Mouse (Mus musculus) lung, postnatal 0 days (tissue): ENCODE measurements around the gene Ifitm3. TPM values are rescaled to one million over a fixed set of nuclear protein-coding genes. Genes with fewer than 3 reads are reported as not detected.
"Not testable (repeated sequence)": the region's sequence is repeated elsewhere in the genome, so short reads cannot be mapped to it uniquely, and the experiment has no call there.

Experiments used
- ATAC-seq: fragments of 200-750 bp; cut with Nextera tagmentation; 2 replicates; pipeline ENCODE4 v1.8.0; 2017; ENCODE audit warnings: moderate library complexity
- DNase-seq: peaks from one replicate; pipeline ENCODE4 v3.0.0-alpha.2; 2016; ENCODE audit warnings: low spot score
- H3K27ac ChIP-seq: fragments of 300-500 bp; sonication (generic); 2 replicates; pipeline ENCODE4 v1.5.1; 2014; ENCODE audit warnings: antibody characterized with exemption, mild to moderate bottlenecking, low read length, mixed read lengths
- H3K27me3 ChIP-seq: fragments of 300-500 bp; sonication (generic); replicated peaks from 2 replicates; pipeline ENCODE4 v1.6.1; 2014; ENCODE audit warnings: low read length, mixed read lengths; ENCODE audit not compliant: insufficient read depth
- H3K36me3 ChIP-seq: fragments of 300-500 bp; sonication (generic); 2 replicates; pipeline ENCODE4 v1.6.1; 2014; ENCODE audit warnings: low read length, mixed read lengths; ENCODE audit not compliant: insufficient read depth
- H3K4me1 ChIP-seq: fragments of 300-500 bp; sonication (generic); 2 replicates; pipeline ENCODE4 v1.6.1; 2014; ENCODE audit warnings: antibody characterized with exemption, low read depth, low read length, mixed read lengths; ENCODE audit not compliant: insufficient read depth
- H3K4me2 ChIP-seq: fragments of 300-500 bp; sonication (generic); replicated peaks from 2 replicates; pipeline ENCODE4 v1.6.1; 2014; ENCODE audit warnings: low read depth, mild to moderate bottlenecking, low read length, moderate library complexity, mixed read lengths
- H3K4me3 ChIP-seq: fragments of 300-500 bp; sonication (generic); 2 replicates; pipeline ENCODE4 v1.5.1; 2014; ENCODE audit warnings: low read depth, low read length
- H3K9ac ChIP-seq: fragments of 300-500 bp; sonication (generic); replicated peaks from 2 replicates; pipeline ENCODE4 v1.6.1; 2014; ENCODE audit warnings: low read depth, mild to moderate bottlenecking
- H3K9me3 ChIP-seq: fragments of 300-500 bp; sonication (generic); 2 replicates; pipeline ENCODE4 v1.6.1; 2016; ENCODE audit warnings: low read length, mixed read lengths
- CTCF ChIP-seq: IDR thresholded peaks from 2 replicates; pipeline ENCODE4 v1.5.1; 2016; ENCODE audit warnings: antibody characterized with exemption, mild to moderate bottlenecking
- EP300 ChIP-seq: IDR thresholded peaks from 2 replicates; pipeline ENCODE4 v1.6.1; 2016; ENCODE audit warnings: antibody characterized with exemption, mild to moderate bottlenecking, control low read depth
- WGBS: fragments of 180-500 bp; shearing (Covaris S2); extraction: QIAGEN DNeasy Blood & Tissue Kit; methylation state at CpG from one replicate; pipeline ENCODE4 v1.1.7; 2014; 5-methylcytosine and 5-hydroxymethylcytosine counted together
- polyA plus RNA-seq: library from polyadenylated mRNA; unstranded; fragments of >200 nt; fragmentation: Nextera tagmentation; extraction: Ambion mirVana; gene quantifications from 2 replicates; pipeline ENCODE4 v1.2.1, GENCODE M21; 2015

Gene Ifitm3
- polyA plus RNA-seq, 1 experiment from 2014 or later = 1,037 TPM

- H3K4me3 ChIP-seq = no peak overlapping the region
- DNase-seq = peak; percentile 83
- H3K4me1 ChIP-seq = peaks cover 5% of the 10 kb centered on the region; the same call in 1 of the 2 replicates
- no peaks in the 10 kb centered on the region for H3K27me3 ChIP-seq
- H3K9ac ChIP-seq = no peak overlapping the region
- TF ChIP-seq CTCF (no peak), EP300 (peak; percentile 42)
- H3K36me3 ChIP-seq = no peaks in the 10 kb centered on the region
- peak overlapping the region; percentile 84 for H3K27ac ChIP-seq
- ATAC-seq = peak; percentile 61
- 55% methylated on average over 8 of the region's 8 CpGs for WGBS
- no peak overlapping the region for H3K4me2 ChIP-seq
- H3K9me3 ChIP-seq = no peaks in the 10 kb centered on the region
These were observed 38.9 kb downstream of the Ifitm3 start for GRCm38 (mm10) chr7:140971479-140972171.

GRCm38 (mm10) chr7:140970931-140971330 is 39.6 kb downstream of the Ifitm3 start:
- H3K9me3 ChIP-seq = no peaks in the 10 kb centered on the region
- DNase-seq (no peak), ATAC-seq (no peak)
- 36% methylated on average over 7 of the region's 7 CpGs for WGBS
- no peaks in the 10 kb centered on the region for H3K36me3 ChIP-seq
- H3K4me3 ChIP-seq = no peak overlapping the region
- H3K9ac ChIP-seq = no peak overlapping the region
- peaks cover 5% of the 10 kb centered on the region; the same call in 1 of the 2 replicates for H3K4me1 ChIP-seq
- peak overlapping the region; percentile 84 for H3K27ac ChIP-seq
- H3K4me2 ChIP-seq = no peak overlapping the region
- no peak for TF ChIP-seq CTCF
- no peak for TF ChIP-seq EP300
- no peaks in the 10 kb centered on the region for H3K27me3 ChIP-seq

GRCm38 (mm10) chr7:140968710-140969109 is 41.9 kb downstream of the Ifitm3 start:
- H3K4me2 ChIP-seq = peak overlapping the region; percentile 43
- H3K27ac ChIP-seq, H3K27me3 ChIP-seq, ATAC-seq, DNase-seq, H3K36me3 ChIP-seq, H3K9me3 ChIP-seq, H3K4me1 ChIP-seq: not testable (repeated sequence)
- H3K9ac ChIP-seq = peak overlapping the region; percentile 29; the same call in 1 of the 2 replicates
- WGBS = 36% methylated on average over 3 of the region's 3 CpGs
- peak overlapping the region; percentile 26 for H3K4me3 ChIP-seq

GRCm38 (mm10) chr7:140967862-140968591 is 42.5 kb downstream of the Ifitm3 start:
- 14% methylated on average over 14 of the region's 14 CpGs for WGBS
- Histone ChIP-seq H3K9ac (peak overlapping the region; percentile 8; the same call in 1 of the 2 replicates), H3K4me3 (peak overlapping the region; percentile 26), H3K4me2 (peak overlapping the region; percentile 43), H3K27ac (peak overlapping the region; percentile 67), H3K27me3 (no peaks in the 10 kb centered on the region), H3K9me3 (no peaks in the 10 kb centered on the region), H3K36me3 (no peaks in the 10 kb centered on the region), H3K4me1 (peaks cover 5% of the 10 kb centered on the region; the same call in 1 of the 2 replicates)
- peak; percentile 87 for DNase-seq
- TF ChIP-seq CTCF (peak; percentile 37), EP300 (no peak)
- ATAC-seq = peak; percentile 76

- 88% methylated on average over 4 of the region's 4 CpGs for WGBS
- no peak within 1 kb of the TSS for H3K9ac ChIP-seq
- H3K36me3 ChIP-seq = no peaks in the 10 kb centered on the region
- DNase-seq (no peak), ATAC-seq (no peak)
- TF ChIP-seq CTCF (no peak), EP300 (no peak)
- 0 out of 2 replicates have a peak within 1 kb of the TSS, but pooled peaks have one; percentile 22 for H3K27ac ChIP-seq
- H3K4me2 ChIP-seq = peak within 1 kb of the TSS; percentile 43; the same call in 1 of the 2 replicates
- peaks cover 5% of the 10 kb centered on the region; the same call in 1 of the 2 replicates for H3K4me1 ChIP-seq
- no peaks in the 10 kb centered on the region for H3K27me3 ChIP-seq
- H3K4me3 ChIP-seq = peak within 1 kb of the TSS; percentile 26
- H3K9me3 ChIP-seq = no peaks in the 10 kb centered on the region
These were observed 43.6 kb downstream of the Ifitm3 start, which contains the start of gene Ifitm1 for GRCm38 (mm10) chr7:140966921-140967320. TSS of gene Ifitm1 (plus strand) at chr7:140967221.

- ATAC-seq (no peak), DNase-seq (no peak)
- Histone ChIP-seq H3K4me2 (no peak overlapping the region), H3K9ac (no peak overlapping the region), H3K27me3 (no peaks in the 10 kb centered on the region), H3K27ac (no peak overlapping the region), H3K4me3 (no peak overlapping the region), H3K36me3 (no peaks in the 10 kb centered on the region), H3K4me1 (no peaks in the 10 kb centered on the region), H3K9me3 (no peaks in the 10 kb centered on the region)
- WGBS = 82% methylated on average over 2 of the region's 2 CpGs
- TF ChIP-seq CTCF = no peak
- no peak for TF ChIP-seq EP300
These were observed 47.8 kb downstream of the Ifitm3 start for GRCm38 (mm10) chr7:140962733-140963132.
